Mouse (Mus musculus): ENCODE data around the gene Phf6. TPM values are rescaled to one million over a fixed set of nuclear protein-coding genes. Genes with fewer than 3 reads are reported as not detected.
A peak's percentile ranks its signal among the peaks of the same experiment; 100 is the strongest.

The Phf6 gene
- total and polyA plus RNA-seq, 3 experiments: 19.8 to 59.7 (median 29.4) TPM

GRCm38 (mm10) chrX:52926726-52927125 lies 14.7 kb downstream of the Phf6 start:
- in situ Hi-C loops (cut with MboI; ENCODE audit: low pct_ligation_motif_present, low pct_unique_long_range_greater_than_20kb, low sequenced_read_pairs): no loop called here
- peaks cover 7% of the 10 kb centered on the region; the same call in 1 of the 2 replicates for H3K79me2 ChIP-seq (replicated peaks; ENCODE audit: control insufficient read depth, extremely low read depth, insufficient read depth, poor library complexity, severe bottlenecking)

GRCm38 (mm10) chrX:52928883-52929282 lies 16.8 kb downstream of the Phf6 start:
- peak; percentile 51 for DNase-seq (ENCODE audit: extremely low read depth)
- Histone ChIP-seq H3K4me1 (ENCODE audit: control insufficient read depth in 1 of 2, insufficient read depth in 2 of 2) (peaks cover 2 to 26% of the 10 kb centered on the region in 2 experiments; a peak in 3 of 4 replicates), H3K4me2 (ENCODE audit: insufficient read depth, low read depth, poor library complexity, severe bottlenecking) (no peak overlapping the region), H3K36me3 (replicated peaks in 1 of 2; ENCODE audit: control insufficient read depth in 1 of 2, insufficient read depth in 1 of 2, low read length in 1 of 2) (peaks cover 0 to 2% of the 10 kb centered on the region in 2 experiments), H3K27ac (ENCODE audit: insufficient read depth, low read depth) (no peak overlapping the region), H3K4me3 (replicated peaks in 1 of 3; ENCODE audit: low read depth in 2 of 3, low read length in 2 of 3, poor library complexity in 1 of 3) (no peak overlapping the region), H3K9ac (ENCODE audit: insufficient read depth, low read depth) (no peak overlapping the region), H3K9me3 (replicated peaks; ENCODE audit: low read length) (no peaks in the 10 kb centered on the region), H3K27me3 (replicated peaks) (no peaks in the 10 kb centered on the region), H3K79me2 (replicated peaks; ENCODE audit: control insufficient read depth, extremely low read depth, insufficient read depth, poor library complexity, severe bottlenecking) (peaks cover 3% of the 10 kb centered on the region; the same call in 1 of the 2 replicates)
- in situ Hi-C loops (cut with MboI; ENCODE audit: low pct_ligation_motif_present, low pct_unique_long_range_greater_than_20kb, low sequenced_read_pairs): no loop called here
- dilution Hi-C loops (cut with MboI; ENCODE audit: extremely low pct_ligation_motif_present, extremely low pct_unique_long_range_greater_than_20kb, low sequenced_read_pairs): no loop called here
- TF ChIP-seq CTCF (conservative IDR thresholded peaks at IDR 0.05 in 1 of 2, IDR thresholded peaks at IDR 0.05 in 1 of 2; ENCODE audit: low read depth in 2 of 2, low read length in 2 of 2): peak in 1 of 2 experiments; percentile 59; a peak in 2 of 4 replicates
- 0 out of 2 replicates have a peak, but pooled peaks have one; percentile 10 for TF ChIP-seq IRF4 (IDR thresholded peaks at IDR 0.05; ENCODE audit: low read depth, low read length)
- TF ChIP-seq MYC (IDR thresholded peaks at IDR 0.05; ENCODE audit: low read depth, low read length): peak; percentile 38; the same call in 1 of the 2 replicates
- TF ChIP-seq EP300 (IDR thresholded peaks at IDR 0.05; ENCODE audit: low read length): 0 out of 2 replicates have a peak, but pooled peaks have one; percentile 18
- peak; percentile 19; the same call in 1 of the 2 replicates for TF ChIP-seq SMC3 (IDR thresholded peaks at IDR 0.05; ENCODE audit: low read depth, low read length)
- peak; percentile 40 for TF ChIP-seq RAD21 (IDR thresholded peaks at IDR 0.05; ENCODE audit: low read depth, low read length)
- TF ChIP-seq TBP (conservative IDR thresholded peaks at IDR 0.05; ENCODE audit: low read depth, low read length): no peak
- no peak for TF ChIP-seq MXI1 (IDR thresholded peaks at IDR 0.05; ENCODE audit: low read depth, low read length)

More at GRCm38 (mm10) chrX:52926726-52927125, 14.7 kb downstream of the Phf6 start:
- H3K9me3 ChIP-seq (replicated peaks; ENCODE audit: low read length): no peaks in the 10 kb centered on the region
- peak overlapping the region in 1 of 3 experiments; percentile 29 for H3K4me3 ChIP-seq (replicated peaks in 1 of 3; ENCODE audit: low read depth in 2 of 3, low read length in 2 of 3, poor library complexity in 1 of 3)
- H3K4me2 ChIP-seq (ENCODE audit: insufficient read depth, low read depth, poor library complexity, severe bottlenecking): peak overlapping the region; percentile 91
- peaks cover 0 to 6% of the 10 kb centered on the region in 2 experiments for H3K36me3 ChIP-seq (replicated peaks in 1 of 2; ENCODE audit: control insufficient read depth in 1 of 2, insufficient read depth in 1 of 2, low read length in 1 of 2)
- peaks cover 2 to 26% of the 10 kb centered on the region in 2 experiments; a peak in 3 of 4 replicates for H3K4me1 ChIP-seq (ENCODE audit: control insufficient read depth in 1 of 2, insufficient read depth in 2 of 2)
- dilution Hi-C loops (cut with MboI; ENCODE audit: extremely low pct_ligation_motif_present, extremely low pct_unique_long_range_greater_than_20kb, low sequenced_read_pairs): no loop called here
- no peak for TF ChIP-seq GABPA (IDR thresholded peaks at IDR 0.05; ENCODE audit: insufficient replicate concordance, low read depth, low read length)
- TF ChIP-seq USF1 (IDR thresholded peaks at IDR 0.05; ENCODE audit: low read depth, low read length): no peak
- no peak for TF ChIP-seq ZMIZ1 (IDR thresholded peaks at IDR 0.05; ENCODE audit: low read depth, low read length)
- peak; percentile 38 for TF ChIP-seq ZNF384 (IDR thresholded peaks at IDR 0.05; ENCODE audit: low read depth, low read length)
- no peak for TF ChIP-seq E2F4 (IDR thresholded peaks at IDR 0.05; ENCODE audit: insufficient replicate concordance, low read depth, low read length)
- TF ChIP-seq PAX5 (IDR thresholded peaks at IDR 0.05; ENCODE audit: low read length): no peak
- TF ChIP-seq NRF1 (IDR thresholded peaks at IDR 0.05; ENCODE audit: low read depth, low read length): no peak
- TF ChIP-seq NELFE (IDR thresholded peaks at IDR 0.05; ENCODE audit: low read depth, low read length): no peak
- TF ChIP-seq EP300 (IDR thresholded peaks at IDR 0.05; ENCODE audit: low read length): peak; percentile 78
- TF ChIP-seq MXI1 (IDR thresholded peaks at IDR 0.05; ENCODE audit: low read depth, low read length): peak; percentile 60; the same call in 1 of the 2 replicates
- TF ChIP-seq UBTF (IDR thresholded peaks at IDR 0.05; ENCODE audit: low read depth, low read length): no peak
- TF ChIP-seq TBP (conservative IDR thresholded peaks at IDR 0.05; ENCODE audit: low read depth, low read length): no peak
- 0 out of 2 replicates have a peak, but pooled peaks have one; percentile 31 for TF ChIP-seq MAX (IDR thresholded peaks at IDR 0.05; ENCODE audit: low read length)
- 0 out of 2 replicates have a peak, but pooled peaks have one; percentile 48 for TF ChIP-seq SIN3A (IDR thresholded peaks at IDR 0.05; ENCODE audit: low read length)
- no peak for TF ChIP-seq POLR2AphosphoS2 (IDR thresholded peaks at IDR 0.05; ENCODE audit: low read depth, low read length)
- peak; percentile 48; the same call in 1 of the 2 replicates for TF ChIP-seq IRF4 (IDR thresholded peaks at IDR 0.05; ENCODE audit: low read depth, low read length)
- TF ChIP-seq MAFK (IDR thresholded peaks at IDR 0.05; ENCODE audit: insufficient replicate concordance, low read length): no peak
- no peak for TF ChIP-seq JUND (conservative IDR thresholded peaks at IDR 0.05; ENCODE audit: low read depth, low read length)
- no peak for TF ChIP-seq ELF1 (IDR thresholded peaks at IDR 0.05; ENCODE audit: low read depth, low read length)
- TF ChIP-seq POLR2A (IDR thresholded peaks at IDR 0.05; ENCODE audit: low read depth, low read length): no peak
- no peak for TF ChIP-seq CHD1 (IDR thresholded peaks at IDR 0.05; ENCODE audit: low read depth, low read length)
- TF ChIP-seq CTCF (conservative IDR thresholded peaks at IDR 0.05 in 1 of 2, IDR thresholded peaks at IDR 0.05 in 1 of 2; ENCODE audit: low read depth in 2 of 2, low read length in 2 of 2): no peak
- TF ChIP-seq KAT2A (IDR thresholded peaks at IDR 0.05; ENCODE audit: insufficient replicate concordance, low read length): no peak
- TF ChIP-seq JUN (IDR thresholded peaks at IDR 0.05; ENCODE audit: insufficient read depth, low read depth, low read length): no peak
- TF ChIP-seq HCFC1 (IDR thresholded peaks at IDR 0.05; ENCODE audit: low read depth, low read length): no peak
- no peak for TF ChIP-seq ZC3H11A (IDR thresholded peaks at IDR 0.05; ENCODE audit: low read depth, low read length)
- no peak for TF ChIP-seq USF2 (conservative IDR thresholded peaks at IDR 0.05; ENCODE audit: low read depth, low read length)
- TF ChIP-seq ZKSCAN1 (IDR thresholded peaks at IDR 0.05; ENCODE audit: borderline replicate concordance, low read depth, low read length): no peak
- peak; percentile 72 for TF ChIP-seq BHLHE40 (IDR thresholded peaks at IDR 0.05; ENCODE audit: low read depth, low read length)
- peak; percentile 39; the same call in 1 of the 2 replicates for TF ChIP-seq TCF12 (IDR thresholded peaks at IDR 0.05; ENCODE audit: low read depth, low read length)
- 0 out of 2 replicates have a peak, but pooled peaks have one; percentile 37 for TF ChIP-seq RCOR1 (conservative IDR thresholded peaks at IDR 0.05; ENCODE audit: low read depth, low read length)
- TF ChIP-seq CHD2 (IDR thresholded peaks at IDR 0.05; ENCODE audit: low read length): peak; percentile 49; the same call in 1 of the 2 replicates
- 0 out of 2 replicates have a peak, but pooled peaks have one; percentile 41 for TF ChIP-seq MYC (IDR thresholded peaks at IDR 0.05; ENCODE audit: low read depth, low read length)
- TF ChIP-seq SMC3 (IDR thresholded peaks at IDR 0.05; ENCODE audit: low read depth, low read length): no peak
- peak; percentile 57; the same call in 1 of the 2 replicates for TF ChIP-seq MEF2A (IDR thresholded peaks at IDR 0.05; ENCODE audit: borderline replicate concordance, low read depth, low read length)
- TF ChIP-seq ETS1 (conservative IDR thresholded peaks at IDR 0.05; ENCODE audit: low read depth, low read length): peak; percentile 43
- no peak for TF ChIP-seq RAD21 (IDR thresholded peaks at IDR 0.05; ENCODE audit: low read depth, low read length)
- no peak for TF ChIP-seq MAZ (IDR thresholded peaks at IDR 0.05; ENCODE audit: low read depth, low read length)
- H3K27ac ChIP-seq (ENCODE audit: insufficient read depth, low read depth): peak overlapping the region; percentile 94
- H3K27me3 ChIP-seq (replicated peaks): no peaks in the 10 kb centered on the region
- peak overlapping the region; percentile 56; the same call in 1 of the 2 replicates for H3K9ac ChIP-seq (ENCODE audit: insufficient read depth, low read depth)
- DNase-seq (ENCODE audit: extremely low read depth): peak; percentile 70
